Mouse (Mus musculus): Measurements from ENCODE around the gene Col8a2. TPM values are rescaled to one million over a fixed set of nuclear protein-coding genes. Genes with fewer than 3 reads are reported as not detected.

Col8a2 gene
- polyA plus RNA-seq, 1 experiment: 0.52 TPM

GRCm38 (mm10) chr4:126259523-126260160, 27.0 kb upstream of the Col8a2 start:
- Histone ChIP-seq H3K27ac (ENCODE audit: insufficient read depth, low read length) (0 out of 2 replicates have a peak overlapping the region, but pooled peaks have one; percentile 7), H3K4me1 (ENCODE audit: control insufficient read depth, insufficient read depth, low read length) (peaks cover 8% of the 10 kb centered on the region; the same call in 1 of the 2 replicates), H3K4me3 (ENCODE audit: insufficient read depth, low read length) (no peak overlapping the region)
- TF ChIP-seq POLR2A (IDR thresholded peaks at IDR 0.05; ENCODE audit: extremely low read depth, insufficient read depth, low read length): no peak

- Histone ChIP-seq H3K27ac (ENCODE audit: insufficient read depth, low read length) (peak overlapping the region; percentile 60), H3K4me1 (ENCODE audit: control insufficient read depth, insufficient read depth, low read length) (peaks cover 8% of the 10 kb centered on the region; the same call in 1 of the 2 replicates), H3K4me3 (ENCODE audit: insufficient read depth, low read length) (no peak overlapping the region)
- TF ChIP-seq POLR2A (IDR thresholded peaks at IDR 0.05; ENCODE audit: extremely low read depth, insufficient read depth, low read length) (no peak), CTCF (IDR thresholded peaks at IDR 0.05; ENCODE audit: extremely low read depth, insufficient read depth, low read length) (no peak)
These were observed 25.9 kb upstream of the Col8a2 start for GRCm38 (mm10) chr4:126260520-126261201.

DNA sequence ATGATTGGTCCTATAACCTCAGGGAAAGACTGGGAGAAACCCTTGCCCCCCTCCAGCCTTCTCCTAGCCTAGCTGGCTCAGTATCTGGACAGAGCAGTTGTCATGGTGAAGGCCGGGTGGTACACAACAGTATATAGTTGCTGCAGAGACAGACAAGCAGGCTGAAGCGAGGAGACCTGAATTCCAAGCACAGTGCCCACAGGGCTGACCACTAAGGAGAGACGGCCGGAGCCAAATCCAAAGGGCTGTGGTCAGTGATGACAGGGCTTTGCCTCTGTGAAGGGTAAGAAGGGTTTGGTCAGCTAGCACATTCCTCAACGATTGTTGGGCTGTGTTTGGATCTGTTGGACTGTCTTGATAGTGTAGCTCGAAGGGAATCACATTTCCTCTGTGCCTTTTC, 25.3 kb upstream of the Col8a2 start:
- Histone ChIP-seq H3K4me1 (ENCODE audit: control insufficient read depth, insufficient read depth, low read length) (peaks cover 8% of the 10 kb centered on the region; the same call in 1 of the 2 replicates), H3K4me3 (ENCODE audit: insufficient read depth, low read length) (no peak overlapping the region), H3K27ac (ENCODE audit: insufficient read depth, low read length) (peak overlapping the region; percentile 52)
- TF ChIP-seq CTCF (IDR thresholded peaks at IDR 0.05; ENCODE audit: extremely low read depth, insufficient read depth, low read length) (no peak), POLR2A (IDR thresholded peaks at IDR 0.05; ENCODE audit: extremely low read depth, insufficient read depth, low read length) (no peak)

GRCm38 (mm10) chr4:126261675-126262074, 24.9 kb upstream of the Col8a2 start:
- Histone ChIP-seq H3K27ac (ENCODE audit: insufficient read depth, low read length) (no peak overlapping the region), H3K4me1 (ENCODE audit: control insufficient read depth, insufficient read depth, low read length) (peaks cover 8% of the 10 kb centered on the region; the same call in 1 of the 2 replicates), H3K4me3 (ENCODE audit: insufficient read depth, low read length) (no peak overlapping the region)
- TF ChIP-seq CTCF (IDR thresholded peaks at IDR 0.05; ENCODE audit: extremely low read depth, insufficient read depth, low read length) (no peak), POLR2A (IDR thresholded peaks at IDR 0.05; ENCODE audit: extremely low read depth, insufficient read depth, low read length) (no peak)

DNA sequence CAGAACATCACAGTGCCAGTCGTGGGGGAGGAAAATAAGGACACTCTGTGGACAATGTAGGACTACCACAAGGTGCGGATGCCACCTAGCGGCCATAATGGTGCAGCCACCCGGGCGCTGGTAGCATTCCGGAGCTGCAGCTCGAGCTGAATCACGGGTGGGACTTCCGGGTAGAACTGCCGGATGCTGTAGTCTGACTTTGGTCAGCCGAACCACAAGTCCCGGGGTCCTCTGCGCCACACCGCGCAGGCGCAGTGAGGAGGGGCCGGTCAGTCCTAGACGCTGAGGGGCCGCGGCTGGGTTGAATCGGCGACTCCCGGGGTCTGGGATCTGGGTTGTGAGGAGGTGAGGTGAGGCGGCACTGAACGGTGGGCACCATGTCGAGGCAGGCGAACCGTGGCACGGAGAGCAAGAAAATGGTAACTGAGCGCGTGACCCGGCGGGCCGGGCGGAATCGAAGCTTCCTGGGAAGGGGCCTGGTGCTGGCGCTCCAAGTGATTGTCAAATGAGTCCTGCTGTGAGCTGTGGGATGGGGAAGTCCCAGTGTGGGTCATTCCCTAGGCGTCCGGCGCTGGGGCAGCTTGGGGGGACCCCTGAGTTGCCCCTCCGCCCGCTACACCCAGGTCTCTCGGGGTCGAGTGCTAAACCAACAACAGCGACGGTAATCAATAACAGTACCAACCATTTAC, 24.3 kb upstream of the Col8a2 start, which contains the start of gene Trappc3:
Gene Trappc3 (plus strand): TSS at position 207 of the 689 bp plus-strand sequence.
- H3K27ac ChIP-seq (ENCODE audit: insufficient read depth, low read length): peak within 1 kb of the TSS; percentile 52
- peaks cover 6% of the 10 kb centered on the region; the same call in 1 of the 2 replicates for H3K4me1 ChIP-seq (ENCODE audit: control insufficient read depth, insufficient read depth, low read length)
- TF ChIP-seq POLR2A (IDR thresholded peaks at IDR 0.05; ENCODE audit: extremely low read depth, insufficient read depth, low read length): peak; percentile 52; the same call in 1 of the 2 replicates
- peak; percentile 95 for TF ChIP-seq CTCF (IDR thresholded peaks at IDR 0.05; ENCODE audit: extremely low read depth, insufficient read depth, low read length)
- peak within 1 kb of the TSS; percentile 86 for H3K4me3 ChIP-seq (ENCODE audit: insufficient read depth, low read length)

GRCm38 (mm10) chr4:126269292-126269691, 17.3 kb upstream of the Col8a2 start:
- Histone ChIP-seq H3K27ac (ENCODE audit: insufficient read depth, low read length) (no peak overlapping the region), H3K4me3 (ENCODE audit: insufficient read depth, low read length) (no peak overlapping the region), H3K4me1 (ENCODE audit: control insufficient read depth, insufficient read depth, low read length) (peaks cover 1% of the 10 kb centered on the region; the same call in 1 of the 2 replicates)
- TF ChIP-seq CTCF (IDR thresholded peaks at IDR 0.05; ENCODE audit: extremely low read depth, insufficient read depth, low read length): no peak
- no peak for TF ChIP-seq POLR2A (IDR thresholded peaks at IDR 0.05; ENCODE audit: extremely low read depth, insufficient read depth, low read length)

- H3K4me1 ChIP-seq (ENCODE audit: control insufficient read depth, insufficient read depth, low read length): peaks cover 1% of the 10 kb centered on the region; the same call in 1 of the 2 replicates
- H3K27ac ChIP-seq (ENCODE audit: insufficient read depth, low read length): no peak overlapping the region
- TF ChIP-seq POLR2A (IDR thresholded peaks at IDR 0.05; ENCODE audit: extremely low read depth, insufficient read depth, low read length) (no peak), CTCF (IDR thresholded peaks at IDR 0.05; ENCODE audit: extremely low read depth, insufficient read depth, low read length) (peak; percentile 46; the same call in 1 of the 2 replicates)
- no peak overlapping the region for H3K4me3 ChIP-seq (ENCODE audit: insufficient read depth, low read length)
These were observed 12.8 kb upstream of the Col8a2 start for GRCm38 (mm10) chr4:126273753-126274152.

DNA sequence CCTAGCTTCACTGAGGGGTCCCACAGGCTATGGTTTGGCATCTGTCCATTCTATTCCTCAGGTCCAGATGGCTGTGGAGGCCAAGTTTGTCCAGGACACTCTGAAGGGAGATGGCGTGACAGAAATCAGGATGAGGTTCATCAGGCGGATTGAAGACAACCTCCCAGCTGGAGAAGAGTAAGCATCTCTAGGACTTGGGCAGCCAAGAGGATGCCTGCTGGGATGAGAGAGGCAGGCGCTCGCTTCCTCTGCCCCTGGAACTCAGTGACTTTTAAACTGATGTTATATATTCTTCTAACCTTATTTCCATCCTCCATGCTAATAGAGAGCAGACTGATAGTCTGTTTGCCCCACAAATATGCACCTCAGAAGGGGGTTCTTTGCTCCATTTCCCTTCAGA, 11.5 kb upstream of the Col8a2 start:
- TF ChIP-seq POLR2A (IDR thresholded peaks at IDR 0.05; ENCODE audit: extremely low read depth, insufficient read depth, low read length): no peak
- TF ChIP-seq CTCF (IDR thresholded peaks at IDR 0.05; ENCODE audit: extremely low read depth, insufficient read depth, low read length): no peak
- no peak overlapping the region for H3K4me3 ChIP-seq (ENCODE audit: insufficient read depth, low read length)
- no peak overlapping the region for H3K27ac ChIP-seq (ENCODE audit: insufficient read depth, low read length)
- no peaks in the 10 kb centered on the region for H3K4me1 ChIP-seq (ENCODE audit: control insufficient read depth, insufficient read depth, low read length)

DNA sequence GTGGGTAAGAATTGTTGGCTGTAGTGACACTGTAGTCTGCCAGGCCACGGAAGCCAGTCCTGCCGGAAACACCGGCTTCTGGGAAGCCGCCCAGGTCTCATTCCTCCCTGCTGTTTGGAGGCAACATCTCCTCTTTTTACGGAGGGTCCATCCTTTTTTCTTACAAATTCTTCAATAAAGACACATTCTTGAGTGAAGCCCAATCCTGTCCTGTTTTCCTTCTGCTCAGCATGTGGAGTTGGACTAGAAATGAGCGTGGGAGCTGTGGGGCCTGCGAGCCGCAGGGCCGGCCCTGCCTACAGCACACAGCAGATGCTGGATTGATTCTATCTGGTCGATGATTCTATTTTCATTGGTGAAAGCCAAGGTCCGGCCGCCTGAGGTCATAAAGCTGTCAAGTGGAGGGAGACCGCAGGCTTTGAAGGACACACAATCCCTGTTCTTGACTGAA, 10.9 kb upstream of the Col8a2 start:
- Histone ChIP-seq H3K4me1 (ENCODE audit: control insufficient read depth, insufficient read depth, low read length) (no peaks in the 10 kb centered on the region), H3K4me3 (ENCODE audit: insufficient read depth, low read length) (no peak overlapping the region), H3K27ac (ENCODE audit: insufficient read depth, low read length) (no peak overlapping the region)
- TF ChIP-seq POLR2A (IDR thresholded peaks at IDR 0.05; ENCODE audit: extremely low read depth, insufficient read depth, low read length) (no peak), CTCF (IDR thresholded peaks at IDR 0.05; ENCODE audit: extremely low read depth, insufficient read depth, low read length) (no peak)

All from cortical plate, adult 2 months (tissue).